Mouse (Mus musculus) MEL (cell line): Measurements from ENCODE around the gene Mrps18b.

Experiments used
- BHLHE40 ChIP-seq: IDR thresholded peaks from 2 replicates; pipeline ENCODE4 v1.6.1; 2012; ENCODE audit warnings: low read depth, mild to moderate bottlenecking, inconsistent platforms, low read length, improper control_type of control experiment, borderline replicate concordance
- CTCF ChIP-seq, 3 experiments: IDR thresholded peaks in 2 of 3; conservative IDR thresholded peaks in 1 of 3; 2 replicates each; pipeline ENCODE4 v1.5.1; 2011 to 2012; ENCODE audit warnings: low read length in 3 of 3, low read depth in 2 of 3, mild to moderate bottlenecking in 2 of 3, improper control_type of control experiment in 1 of 3, inconsistent platforms in 1 of 3, mixed read lengths in 1 of 3, moderate library complexity in 1 of 3; ENCODE audit not compliant: control insufficient read depth in 1 of 3, insufficient read depth in 1 of 3, poor library complexity in 1 of 3, severe bottlenecking in 1 of 3
- E2F4 ChIP-seq: IDR thresholded peaks from 2 replicates; pipeline ENCODE4 v1.6.1; 2011; ENCODE audit warnings: low read depth, low read length, improper control_type of control experiment, borderline replicate concordance
- ELF1 ChIP-seq: IDR thresholded peaks from 2 replicates; pipeline ENCODE4 v1.6.1; 2014; ENCODE audit warnings: low read depth, mild to moderate bottlenecking, inconsistent platforms, low read length, improper control_type of control experiment, moderate library complexity
- EP300 ChIP-seq, 2 experiments: IDR thresholded peaks; 2 replicates each; pipeline ENCODE4 v1.6.1; 2011; ENCODE audit warnings: improper control_type of control experiment in 2 of 2, low read length in 2 of 2, low read depth in 1 of 2, mild to moderate bottlenecking in 1 of 2
- GATA1 ChIP-seq: IDR thresholded peaks from 2 replicates; pipeline ENCODE4 v1.6.1; 2011; ENCODE audit warnings: low read depth, low read length, improper control_type of control experiment
- HCFC1 ChIP-seq: IDR thresholded peaks from 2 replicates; pipeline ENCODE4 v1.6.1; 2012; ENCODE audit warnings: low read depth, mild to moderate bottlenecking, inconsistent platforms, low read length, improper control_type of control experiment, moderate library complexity
- POLR2A ChIP-seq, 2 experiments: IDR thresholded peaks; 2 replicates each; pipeline ENCODE4 v1.6.1; 2011 to 2012; ENCODE audit warnings: low read length in 2 of 2, mild to moderate bottlenecking in 2 of 2, control low read depth in 1 of 2, improper control_type of control experiment in 1 of 2, low read depth in 1 of 2, moderate library complexity in 1 of 2; ENCODE audit not compliant: control insufficient read depth in 1 of 2, insufficient read depth in 1 of 2, poor library complexity in 1 of 2
- POLR2AphosphoS2 ChIP-seq: IDR thresholded peaks from 2 replicates; pipeline ENCODE4 v1.6.1; 2011; ENCODE audit warnings: low read length, improper control_type of control experiment
- RAD21 ChIP-seq: IDR thresholded peaks from 2 replicates; pipeline ENCODE4 v1.6.1; 2011; ENCODE audit warnings: mild to moderate bottlenecking, low read depth, low read length, improper control_type of control experiment
- TCF12 ChIP-seq: IDR thresholded peaks from 2 replicates; pipeline ENCODE4 v1.6.1; 2014; ENCODE audit warnings: low read depth, mild to moderate bottlenecking, inconsistent platforms, low read length, improper control_type of control experiment, moderate library complexity
- ZC3H11A ChIP-seq: IDR thresholded peaks from 2 replicates; pipeline ENCODE4 v1.6.1; 2012; ENCODE audit warnings: low read depth, mild to moderate bottlenecking, inconsistent platforms, low read length, improper control_type of control experiment
- ZMIZ1 ChIP-seq: IDR thresholded peaks from 2 replicates; pipeline ENCODE4 v1.6.1; 2012; ENCODE audit warnings: low read depth, mild to moderate bottlenecking, inconsistent platforms, low read length, improper control_type of control experiment, moderate library complexity
- ZNF384 ChIP-seq: IDR thresholded peaks from 2 replicates; pipeline ENCODE4 v1.6.1; 2012; ENCODE audit warnings: low read depth, mild to moderate bottlenecking, inconsistent platforms, low read length, improper control_type of control experiment

- TF ChIP-seq POLR2A (IDR thresholded peaks at IDR 0.05; ENCODE audit: control insufficient read depth in 1 of 2, insufficient read depth in 1 of 2, low read depth in 1 of 2, low read length in 2 of 2, poor library complexity in 1 of 2) (no peak; a peak in 2 of 4 replicates), ZMIZ1 (no peak), ELF1 (no peak), CTCF (IDR thresholded peaks at IDR 0.05 in 2 of 3, conservative IDR thresholded peaks at IDR 0.05 in 1 of 3; ENCODE audit: control insufficient read depth in 1 of 3, insufficient read depth in 1 of 3, low read depth in 2 of 3, low read length in 3 of 3, poor library complexity in 1 of 3, severe bottlenecking in 1 of 3) (no peak), EP300 (IDR thresholded peaks at IDR 0.05; ENCODE audit: low read depth in 1 of 2, low read length in 2 of 2) (peak; percentile 94 to 95), ZNF384 (no peak), ZC3H11A (no peak), E2F4 (no peak), HCFC1 (no peak), POLR2AphosphoS2 (no peak), BHLHE40 (peak; percentile 35; the same call in 1 of the 2 replicates), GATA1 (peak; percentile 99), TCF12 (peak; percentile 97), RAD21 (no peak)
Measured at GRCm38 (mm10) chr17:35927471-35927870, 11.3 kb upstream of the Mrps18b start.
